Mouse (Mus musculus) spleen, adult 2 months (tissue): ENCODE measurements at regions not wholly inside any gene's neighbourhood (a gene's known extent, or its start where the extent isn't known, plus 50 kb on each side); places are given as distances from the start of the nearest gene placed in this dataset.

Source experiments
- DNase-seq, 2 experiments: peaks; one replicate each; pipeline versions ENCODE4 v3.0.0 to v3.0.0-alpha.2; 2012 to 2021; ENCODE audit warnings: low spot score in 2 of 2, low read depth in 1 of 2
- H3K27ac ChIP-seq: fragments of 200-500 bp; 2 replicates; pipeline ENCODE4 v1.5.1; 2012; ENCODE audit warnings: low read length, inconsistent platforms; ENCODE audit not compliant: insufficient read depth
- H3K27me3 ChIP-seq: fragments of 200-500 bp; 2 replicates; pipeline ENCODE4 v1.6.1; 2012; ENCODE audit warnings: mild to moderate bottlenecking, moderate library complexity, low read length, inconsistent platforms; ENCODE audit not compliant: control insufficient read depth, insufficient read depth
- H3K36me3 ChIP-seq: fragments of 200-500 bp; 2 replicates; pipeline ENCODE4 v1.6.1; 2012; ENCODE audit warnings: mild to moderate bottlenecking, low read length, inconsistent platforms; ENCODE audit not compliant: control insufficient read depth, insufficient read depth
- H3K4me1 ChIP-seq: fragments of 200-500 bp; 2 replicates; pipeline ENCODE4 v1.6.1; 2011; ENCODE audit warnings: inconsistent platforms; ENCODE audit not compliant: control insufficient read depth, insufficient read depth, insufficient read length
- H3K4me3 ChIP-seq: fragments of 200-500 bp; 2 replicates; pipeline ENCODE4 v1.5.1; 2011; ENCODE audit warnings: mild to moderate bottlenecking, inconsistent platforms; ENCODE audit not compliant: insufficient read depth, insufficient read length; ENCODE audit errors: extremely low read depth
- CTCF ChIP-seq: fragments of 200-500 bp; IDR thresholded peaks from 2 replicates; pipeline ENCODE4 v1.5.1; 2011; ENCODE audit warnings: mild to moderate bottlenecking, inconsistent platforms; ENCODE audit not compliant: insufficient read depth, insufficient read length, insufficient replicate concordance; ENCODE audit errors: extremely low read depth
- POLR2A ChIP-seq: fragments of 200-500 bp; IDR thresholded peaks from 2 replicates; pipeline ENCODE4 v1.6.1; 2011; ENCODE audit warnings: low read depth, low read length, inconsistent platforms
- WGBS: fragments of 180-500 bp; shearing (Covaris S2); methylation state at CpG from one replicate; pipeline ENCODE4 v1.1.7; 2018; 5-methylcytosine and 5-hydroxymethylcytosine counted together

GRCm38 (mm10) chr13:25933783-25934182 lies 663.5 kb upstream of the Nrsn1 start:
- Histone ChIP-seq H3K27ac (no peak overlapping the region), H3K27me3 (no peaks in the 10 kb centered on the region), H3K4me3 (no peak overlapping the region), H3K4me1 (no peaks in the 10 kb centered on the region), H3K36me3 (no peaks in the 10 kb centered on the region)
- no peak for TF ChIP-seq CTCF
- TF ChIP-seq POLR2A, result no peak
- 75% methylated on average over 3 of the region's 3 CpGs for WGBS
- DNase-seq, result no peak

GRCm38 (mm10) chr13:25933246-25933645 lies 662.9 kb upstream of the Nrsn1 start:
- no peak overlapping the region for H3K4me3 ChIP-seq
- TF ChIP-seq CTCF (no peak), POLR2A (no peak)
- WGBS, result 80% methylated on average over 3 of the region's 3 CpGs
- no peak for DNase-seq
- H3K36me3 ChIP-seq, result no peaks in the 10 kb centered on the region
- H3K27me3 ChIP-seq, result no peaks in the 10 kb centered on the region
- H3K27ac ChIP-seq, result no peak overlapping the region
- no peaks in the 10 kb centered on the region for H3K4me1 ChIP-seq

- TF ChIP-seq CTCF (no peak), POLR2A (no peak)
- no peak overlapping the region for H3K4me3 ChIP-seq
- WGBS, result 0% methylated on average over 1 of the region's 1 CpGs
- no peaks in the 10 kb centered on the region for H3K27me3 ChIP-seq
- no peaks in the 10 kb centered on the region for H3K36me3 ChIP-seq
- no peaks in the 10 kb centered on the region for H3K4me1 ChIP-seq
- DNase-seq, result no peak
- H3K27ac ChIP-seq, result no peak overlapping the region
Observed at GRCm38 (mm10) chr13:25932810-25933209, 662.5 kb upstream of the Nrsn1 start.

GRCm38 (mm10) chr13:25932365-25932764 lies 662.1 kb upstream of the Nrsn1 start:
- DNase-seq, result no peak

GRCm38 (mm10) chr13:25925685-25926084 lies 655.4 kb upstream of the Nrsn1 start:
- no peaks in the 10 kb centered on the region for H3K36me3 ChIP-seq
- H3K27me3 ChIP-seq, result no peaks in the 10 kb centered on the region
- no peak for DNase-seq
- TF ChIP-seq CTCF (no peak), POLR2A (no peak)
- H3K27ac ChIP-seq, result no peak overlapping the region
- 83% methylated on average over 5 of the region's 5 CpGs for WGBS
- no peaks in the 10 kb centered on the region for H3K4me1 ChIP-seq
- no peak overlapping the region for H3K4me3 ChIP-seq

More at GRCm38 (mm10) chr13:25932365-25932764, 662.1 kb upstream of the Nrsn1 start:
- H3K4me3 ChIP-seq, result no peak overlapping the region
- TF ChIP-seq POLR2A (no peak), CTCF (no peak)
- H3K27ac ChIP-seq, result no peak overlapping the region
- 91% methylated on average over 2 of the region's 2 CpGs for WGBS
- H3K36me3 ChIP-seq, result no peaks in the 10 kb centered on the region
- H3K27me3 ChIP-seq, result no peaks in the 10 kb centered on the region
- no peaks in the 10 kb centered on the region for H3K4me1 ChIP-seq

GRCm38 (mm10) chr13:25899871-25900270 lies 629.6 kb upstream of the Nrsn1 start:
- Histone ChIP-seq H3K4me1 (no peaks in the 10 kb centered on the region), H3K36me3 (no peaks in the 10 kb centered on the region), H3K4me3 (no peak overlapping the region), H3K27ac (no peak overlapping the region), H3K27me3 (no peaks in the 10 kb centered on the region)
- WGBS, result 91% methylated on average over 5 of the region's 5 CpGs
- no peak for DNase-seq
- no peak for TF ChIP-seq POLR2A
- TF ChIP-seq CTCF, result no peak

GRCm38 (mm10) chr13:25893150-25893549 lies 622.8 kb upstream of the Nrsn1 start:
- no peak for TF ChIP-seq CTCF
- H3K4me3 ChIP-seq, result no peak overlapping the region
- H3K36me3 ChIP-seq, result no peaks in the 10 kb centered on the region
- no peak overlapping the region for H3K27ac ChIP-seq
- DNase-seq, result no peak
- H3K4me1 ChIP-seq, result no peaks in the 10 kb centered on the region
- WGBS, result 30% methylated on average over 2 of the region's 2 CpGs
- H3K27me3 ChIP-seq, result no peaks in the 10 kb centered on the region
